Mouse (Mus musculus): ENCODE measurements at regions not wholly inside any gene's neighbourhood (a gene's known extent, or its start where the extent isn't known, plus 50 kb on each side); places are given as distances from the start of the nearest gene placed in this dataset.

- no peak for DNase-seq (ENCODE audit: low spot score)
These were observed 347.4 kb downstream of the Gm43517 start for GRCm38 (mm10) chr12:49732351-49732750.

- DNase-seq (ENCODE audit: low spot score): no peak
These were observed 352.1 kb downstream of the Gm43517 start for GRCm38 (mm10) chr12:49737100-49737499.

DNA sequence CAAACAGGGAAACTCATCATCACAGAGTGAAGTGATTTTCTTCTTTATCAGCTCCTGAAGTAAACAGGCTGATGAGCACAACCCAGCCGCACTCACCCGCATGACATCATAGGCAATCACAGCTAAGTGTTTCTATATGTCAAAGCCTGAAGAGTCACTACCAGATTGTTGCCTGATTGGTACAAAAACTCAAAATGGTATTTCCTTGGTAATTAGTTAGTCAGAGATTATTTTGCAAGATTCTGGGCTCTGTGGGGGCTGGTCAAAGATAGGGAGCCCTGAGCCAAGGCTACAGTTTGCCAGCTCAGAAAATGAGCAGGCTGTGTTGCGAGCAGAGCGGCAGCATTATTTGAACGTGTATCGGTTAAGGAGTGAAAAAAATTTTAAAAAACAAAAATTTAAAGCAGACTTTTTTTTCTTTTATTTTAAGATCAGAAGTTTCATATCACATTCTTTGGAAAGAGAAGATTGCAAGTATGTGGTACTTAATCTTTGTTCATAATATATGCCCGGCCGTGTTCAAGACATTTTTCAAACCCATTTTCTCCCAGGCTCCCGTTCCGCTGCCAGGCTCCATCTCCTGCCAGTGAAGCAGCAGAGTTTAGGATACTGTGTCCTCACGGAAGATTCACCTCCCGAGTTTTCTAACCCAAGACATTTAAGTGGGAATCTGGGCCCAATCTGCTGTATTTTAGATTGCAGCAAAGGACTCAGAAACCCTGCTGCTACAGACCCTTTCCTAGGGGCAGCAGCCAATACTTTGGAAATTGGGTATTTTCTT lies 355.2 kb downstream of the Gm43517 start:
- no peak for DNase-seq (ENCODE audit: low spot score)

- DNase-seq (ENCODE audit: low spot score): no peak
These were observed 358.4 kb downstream of the Gm43517 start for GRCm38 (mm10) chr12:49743402-49743801.

DNA sequence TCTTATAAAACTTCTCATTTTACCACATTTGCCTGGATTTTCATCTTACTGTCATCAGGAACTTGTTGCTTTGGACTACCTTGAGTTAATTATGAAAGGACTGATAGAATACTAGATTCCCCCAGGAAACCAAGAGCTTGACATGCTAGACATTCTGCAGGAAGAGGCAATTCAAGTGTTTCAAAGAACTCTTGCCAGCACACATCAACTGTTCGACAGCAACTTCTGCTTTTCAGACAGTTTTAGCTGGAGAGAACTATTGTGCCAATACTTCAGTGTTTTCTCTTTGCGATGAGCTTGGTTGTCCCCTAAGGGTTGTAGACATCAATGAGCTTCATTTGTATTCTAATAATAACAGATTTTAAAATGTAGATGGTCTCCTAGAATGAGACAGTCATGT lies 362.1 kb downstream of the Gm43517 start:
- DNase-seq (ENCODE audit: low spot score): no peak

DNA sequence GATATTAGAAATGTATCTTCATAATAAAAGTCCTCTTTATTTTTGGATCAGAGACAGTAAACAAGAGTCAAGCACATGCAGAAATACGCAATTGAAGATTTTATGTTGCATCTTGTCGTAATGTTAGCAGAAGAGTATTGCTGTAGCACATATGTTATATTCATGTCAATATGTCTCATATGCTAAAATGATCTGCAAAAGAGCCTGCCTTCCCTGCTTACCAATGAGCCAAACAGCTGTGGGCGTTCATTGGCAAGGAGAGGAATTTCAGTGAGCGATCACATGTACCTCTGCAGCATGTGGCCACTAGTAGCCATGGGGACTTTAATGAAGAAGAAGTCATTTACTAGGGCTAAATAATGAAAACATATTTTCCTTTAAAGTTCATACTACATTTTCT lies 373.4 kb downstream of the Gm43517 start:
- no peak for DNase-seq (ENCODE audit: low spot score)

- DNase-seq (ENCODE audit: low spot score): no peak
These were observed 379.6 kb downstream of the Gm43517 start for GRCm38 (mm10) chr12:49764541-49764940.

GRCm38 (mm10) chr12:49808341-49808740 lies 423.4 kb downstream of the Gm43517 start:
- no peak for DNase-seq (ENCODE audit: low spot score)

DNA sequence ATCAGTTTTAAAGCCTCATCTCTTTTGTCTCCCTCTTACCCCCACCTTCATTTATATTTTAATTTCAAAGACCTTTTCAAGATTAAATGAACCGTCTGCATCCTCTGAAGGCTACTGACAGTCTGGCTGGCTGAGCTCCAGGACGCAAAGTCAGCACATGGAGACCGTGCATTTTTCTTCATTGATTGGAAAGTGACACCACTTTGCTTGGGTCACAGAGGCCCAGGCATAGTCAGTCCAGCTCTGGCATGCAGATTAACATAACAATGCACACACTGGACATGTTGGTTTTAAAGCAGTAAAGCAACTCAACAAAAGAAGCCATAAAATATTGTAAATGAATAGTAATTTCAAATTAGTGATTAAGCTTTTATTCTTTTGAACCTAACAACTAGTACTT lies 429.7 kb downstream of the Gm43517 start:
- DNase-seq (ENCODE audit: low spot score): peak; percentile 42

GRCm38 (mm10) chr12:49827769-49828168 lies 442.8 kb downstream of the Gm43517 start:
- DNase-seq (ENCODE audit: low spot score): no peak

GRCm38 (mm10) chr12:49828553-49828952 lies 443.6 kb downstream of the Gm43517 start:
- DNase-seq (ENCODE audit: low spot score): no peak

- DNase-seq (ENCODE audit: low spot score): no peak
These were observed 445.7 kb downstream of the Gm43517 start for GRCm38 (mm10) chr12:49830665-49831064.

GRCm38 (mm10) chr12:49832118-49832847 lies 447.3 kb downstream of the Gm43517 start:
- no peak for DNase-seq (ENCODE audit: low spot score)

- peak; percentile 7 for DNase-seq (ENCODE audit: low spot score)
These were observed 451.5 kb downstream of the Gm43517 start for GRCm38 (mm10) chr12:49836282-49837070.

GRCm38 (mm10) chr12:49885507-49885906 lies 500.5 kb downstream of the Gm43517 start:
- no peak for DNase-seq (ENCODE audit: low spot score)

- no peak for DNase-seq (ENCODE audit: low spot score)
These were observed 502.3 kb downstream of the Gm43517 start for GRCm38 (mm10) chr12:49887246-49887645.

GRCm38 (mm10) chr12:49897768-49898167 lies 512.8 kb downstream of the Gm43517 start:
- no peak for DNase-seq (ENCODE audit: low spot score)

DNA sequence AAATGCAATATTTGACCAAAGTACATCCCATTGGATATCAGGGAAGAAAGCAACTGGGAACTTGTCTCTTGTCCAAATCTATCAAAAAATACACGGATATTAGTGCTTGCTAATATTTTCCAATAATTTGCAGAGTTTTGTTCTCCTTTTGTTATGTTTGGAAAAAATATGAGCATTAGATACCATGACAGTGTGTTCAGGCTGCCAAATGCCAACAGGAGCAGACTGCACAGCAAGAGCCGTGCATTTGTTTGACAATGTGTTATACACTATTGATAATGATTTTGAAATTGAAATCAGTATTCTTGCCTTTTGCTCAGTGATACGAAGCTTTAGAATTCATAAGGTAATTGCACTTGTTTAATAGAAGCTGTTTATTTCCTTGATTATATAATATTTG lies 530.7 kb downstream of the Gm43517 start:
- DNase-seq (ENCODE audit: low spot score): no peak

DNA sequence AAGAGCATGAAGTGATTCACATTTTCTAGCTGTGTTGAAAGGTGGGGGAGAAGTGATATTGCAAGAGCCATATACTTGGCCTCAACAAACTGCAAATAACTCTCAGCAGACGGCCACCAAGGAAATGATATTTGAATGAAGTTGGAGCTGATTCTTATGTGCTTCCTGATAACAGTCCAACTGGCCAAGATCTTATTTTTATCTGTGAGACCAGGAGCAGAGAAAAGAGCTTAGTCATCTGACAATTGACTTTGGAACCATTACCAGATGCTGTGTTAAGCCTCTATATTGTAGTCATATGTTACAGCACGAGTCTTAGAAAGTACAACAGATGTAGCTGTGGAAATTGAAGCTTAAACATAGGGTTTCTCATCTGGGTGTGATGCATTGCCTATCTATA lies 536.6 kb downstream of the Gm43517 start:
- no peak for DNase-seq (ENCODE audit: low spot score)

DNA sequence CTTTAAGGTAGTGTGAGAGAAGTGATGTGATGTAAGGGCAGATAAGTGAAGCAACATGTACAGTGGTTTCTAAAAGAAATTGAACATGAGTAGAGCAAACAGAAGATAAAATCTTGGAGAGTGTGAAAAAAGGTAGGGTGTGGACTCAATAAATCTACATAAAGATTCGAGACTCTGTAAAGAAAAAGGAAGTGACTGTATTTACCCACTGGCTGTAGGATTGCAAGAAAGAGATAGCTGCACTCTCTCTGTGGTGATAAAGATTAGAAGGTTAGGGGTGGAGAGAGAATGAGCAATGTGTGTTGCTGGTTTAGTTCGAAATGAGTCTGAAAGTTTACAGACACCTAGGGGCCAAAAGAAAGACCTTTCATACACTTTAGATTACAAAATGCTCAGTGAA lies 555.8 kb downstream of the Gm43517 start:
- no peak for DNase-seq (ENCODE audit: low spot score)

DNA sequence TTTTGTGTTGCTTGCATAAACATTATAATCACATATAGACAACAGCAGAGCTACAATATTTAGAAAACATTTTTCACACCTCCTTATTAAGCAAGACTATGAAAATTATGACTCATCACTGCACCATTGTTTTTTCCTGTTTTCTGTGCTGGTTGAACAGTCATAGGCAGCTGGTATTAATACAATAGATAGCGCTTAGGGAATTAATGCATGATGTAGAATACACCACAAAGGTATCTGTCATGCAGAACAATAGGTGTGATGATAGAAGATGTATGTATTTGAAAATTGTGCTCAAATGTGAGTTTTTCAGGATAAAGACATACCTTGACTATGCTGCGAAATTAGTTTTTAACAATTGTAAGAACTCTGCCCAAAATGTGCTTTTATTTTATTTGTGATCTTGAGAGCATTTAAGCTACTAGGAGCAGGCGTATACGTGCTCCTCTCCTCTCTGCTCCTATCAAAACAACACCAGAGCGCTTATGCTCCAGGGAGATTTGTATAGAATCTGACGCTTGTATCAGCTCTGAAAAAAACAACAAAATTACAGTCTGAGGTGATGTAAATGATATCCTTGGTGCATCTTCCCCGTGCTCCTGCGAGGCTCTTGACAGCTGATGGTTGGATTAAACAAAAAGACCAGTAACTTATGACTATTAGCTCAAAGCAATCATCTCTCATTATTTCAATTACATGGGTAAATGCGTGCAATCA lies 560.1 kb downstream of the Gm43517 start:
- DNase-seq (ENCODE audit: low spot score): no peak

DNA sequence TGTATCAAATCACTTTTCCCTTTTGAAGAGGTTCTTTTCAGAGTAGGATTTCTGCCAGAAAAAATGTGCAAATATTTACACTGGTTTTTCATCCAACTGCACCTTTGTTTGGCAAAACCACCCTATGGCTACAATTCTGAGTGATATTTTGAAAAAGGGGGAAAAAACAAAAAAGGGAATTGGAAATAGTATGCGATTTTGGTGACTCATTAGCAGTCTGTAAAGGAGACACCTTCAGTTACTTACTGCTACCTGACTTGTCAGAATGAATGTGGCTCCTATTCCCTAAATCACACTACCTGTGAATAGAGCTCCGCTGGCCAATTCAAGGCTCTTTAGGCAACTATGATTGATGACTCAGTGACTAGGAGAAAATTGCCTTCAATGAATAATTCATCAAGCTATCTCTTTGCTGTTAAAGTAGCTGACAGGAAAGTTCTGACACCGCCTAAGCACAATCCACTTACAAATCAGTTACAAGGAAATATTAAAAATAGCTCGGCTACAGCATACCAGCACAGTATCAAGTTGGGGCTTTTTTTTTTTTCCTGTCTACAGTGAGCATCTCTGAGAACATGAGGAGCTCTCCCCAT lies 560.8 kb downstream of the Gm43517 start:
- no peak for DNase-seq (ENCODE audit: low spot score)
